Mouse (Mus musculus): Measurements from ENCODE around the gene Klf1. TPM values are rescaled to one million over a fixed set of nuclear protein-coding genes. Genes with fewer than 3 reads are reported as not detected.

Klf1 gene
- polyA plus RNA-seq, 1 experiment: 0.31 TPM

GRCm38 (mm10) chr8:84913502-84913900, 11.8 kb downstream of the Klf1 start:
- TF ChIP-seq CTCF (IDR thresholded peaks at IDR 0.05; ENCODE audit: borderline replicate concordance, insufficient read depth, low read depth, low read length): no peak
- no peak for TF ChIP-seq POLR2A (IDR thresholded peaks at IDR 0.05; ENCODE audit: borderline replicate concordance, insufficient read depth, low read length)
- 9% methylated on average over 9 of the region's 9 CpGs for WGBS
- peaks cover 38% of the 10 kb centered on the region for H3K4me1 ChIP-seq (ENCODE audit: control insufficient read depth, insufficient read depth, low read length)
- DNase-seq: no peak
- H3K27me3 ChIP-seq (ENCODE audit: control insufficient read depth, insufficient read depth, low read length): no peaks in the 10 kb centered on the region
- H3K27ac ChIP-seq (ENCODE audit: insufficient read depth, low read length): peak overlapping the region; percentile 44; the same call in 1 of the 2 replicates
- H3K4me3 ChIP-seq (replicated peaks; ENCODE audit: insufficient read depth, low read depth, low read length): peak overlapping the region; percentile 55

DNA sequence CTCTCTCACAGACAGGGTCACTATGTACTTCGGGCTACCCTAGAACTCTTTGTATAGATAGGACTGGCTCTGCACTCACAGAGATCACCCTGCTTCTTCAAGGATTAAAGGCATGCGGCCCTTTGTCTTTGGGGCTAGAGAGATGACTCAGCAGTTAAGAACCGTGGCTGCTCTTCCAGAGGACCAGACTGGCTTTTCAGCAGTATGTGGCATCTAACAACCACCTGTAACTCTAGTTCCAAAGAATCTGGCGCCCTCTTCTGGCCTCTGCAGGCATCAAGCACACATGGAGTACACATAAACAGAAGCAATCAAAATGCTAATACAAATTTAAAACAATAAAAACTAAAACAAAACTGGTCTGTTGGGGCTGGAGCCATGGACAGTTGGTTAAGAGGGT, 12.2 kb downstream of the Klf1 start:
- H3K27me3 ChIP-seq (ENCODE audit: control insufficient read depth, insufficient read depth, low read length): no peaks in the 10 kb centered on the region
- WGBS: 34% methylated on average over 4 of the region's 4 CpGs
- H3K4me3 ChIP-seq (replicated peaks; ENCODE audit: insufficient read depth, low read depth, low read length): peak overlapping the region; percentile 25
- DNase-seq: peak in 1 of 2 experiments; percentile 49
- TF ChIP-seq POLR2A (IDR thresholded peaks at IDR 0.05; ENCODE audit: borderline replicate concordance, insufficient read depth, low read length) (no peak), CTCF (IDR thresholded peaks at IDR 0.05; ENCODE audit: borderline replicate concordance, insufficient read depth, low read depth, low read length) (peak; percentile 41; the same call in 1 of the 2 replicates)
- H3K27ac ChIP-seq (ENCODE audit: insufficient read depth, low read length): peak overlapping the region; percentile 44; the same call in 1 of the 2 replicates
- peaks cover 38% of the 10 kb centered on the region for H3K4me1 ChIP-seq (ENCODE audit: control insufficient read depth, insufficient read depth, low read length)

GRCm38 (mm10) chr8:84915269-84915668, 13.5 kb downstream of the Klf1 start:
- Histone ChIP-seq H3K27me3 (ENCODE audit: control insufficient read depth, insufficient read depth, low read length) (no peaks in the 10 kb centered on the region), H3K4me1 (ENCODE audit: control insufficient read depth, insufficient read depth, low read length) (peaks cover 29% of the 10 kb centered on the region), H3K27ac (ENCODE audit: insufficient read depth, low read length) (no peak overlapping the region), H3K4me3 (replicated peaks; ENCODE audit: insufficient read depth, low read depth, low read length) (no peak overlapping the region)
- no peak for DNase-seq
- no peak for TF ChIP-seq POLR2A (IDR thresholded peaks at IDR 0.05; ENCODE audit: borderline replicate concordance, insufficient read depth, low read length)
- no peak for TF ChIP-seq CTCF (IDR thresholded peaks at IDR 0.05; ENCODE audit: borderline replicate concordance, insufficient read depth, low read depth, low read length)
- 89% methylated on average over 8 of the region's 8 CpGs for WGBS

- WGBS: 32% methylated on average over 20 of the region's 20 CpGs
- no peak for DNase-seq
- no peaks in the 10 kb centered on the region for H3K27me3 ChIP-seq (ENCODE audit: control insufficient read depth, insufficient read depth, low read length)
- H3K27ac ChIP-seq (ENCODE audit: insufficient read depth, low read length): no peak overlapping the region
- TF ChIP-seq CTCF (IDR thresholded peaks at IDR 0.05; ENCODE audit: borderline replicate concordance, insufficient read depth, low read depth, low read length): no peak
- no peak for TF ChIP-seq POLR2A (IDR thresholded peaks at IDR 0.05; ENCODE audit: borderline replicate concordance, insufficient read depth, low read length)
- H3K4me1 ChIP-seq (ENCODE audit: control insufficient read depth, insufficient read depth, low read length): peaks cover 7% of the 10 kb centered on the region
- H3K4me3 ChIP-seq (replicated peaks; ENCODE audit: insufficient read depth, low read depth, low read length): no peak overlapping the region
These were observed 16.1 kb downstream of the Klf1 start for GRCm38 (mm10) chr8:84917781-84918180.

DNA sequence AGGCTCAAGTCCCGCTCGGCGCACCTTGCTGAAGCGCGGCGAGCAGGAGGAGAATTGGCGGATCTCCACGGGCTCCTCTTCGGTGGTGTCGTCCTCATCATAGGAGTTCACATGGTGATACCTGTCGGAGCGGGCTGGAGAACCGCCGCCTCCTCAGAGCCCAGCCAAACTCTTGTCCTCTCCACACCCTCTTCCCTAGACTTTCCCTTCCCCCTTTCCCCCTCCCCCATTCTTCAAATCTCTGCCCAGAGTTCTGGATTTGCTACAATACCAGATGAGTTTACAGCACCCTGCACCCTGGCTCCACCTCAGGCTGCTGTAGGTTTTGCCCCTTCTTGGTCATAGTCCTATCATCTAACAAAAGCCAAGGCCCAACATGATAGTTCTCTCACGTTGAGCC, 16.9 kb downstream of the Klf1 start:
- no peak overlapping the region for H3K27ac ChIP-seq (ENCODE audit: insufficient read depth, low read length)
- no peak for DNase-seq
- H3K4me1 ChIP-seq (ENCODE audit: control insufficient read depth, insufficient read depth, low read length): peaks cover 4% of the 10 kb centered on the region; the same call in 1 of the 2 replicates
- H3K27me3 ChIP-seq (ENCODE audit: control insufficient read depth, insufficient read depth, low read length): no peaks in the 10 kb centered on the region
- TF ChIP-seq CTCF (IDR thresholded peaks at IDR 0.05; ENCODE audit: borderline replicate concordance, insufficient read depth, low read depth, low read length) (no peak), POLR2A (IDR thresholded peaks at IDR 0.05; ENCODE audit: borderline replicate concordance, insufficient read depth, low read length) (no peak)
- WGBS: 88% methylated on average over 15 of the region's 15 CpGs
- no peak overlapping the region for H3K4me3 ChIP-seq (replicated peaks; ENCODE audit: insufficient read depth, low read depth, low read length)

- Histone ChIP-seq H3K4me3 (replicated peaks; ENCODE audit: insufficient read depth, low read depth, low read length) (no peak overlapping the region), H3K4me1 (ENCODE audit: control insufficient read depth, insufficient read depth, low read length) (0 out of 2 replicates have a peak, but pooled peaks cover 4% of the 10 kb centered on the region), H3K27ac (ENCODE audit: insufficient read depth, low read length) (no peak overlapping the region), H3K27me3 (ENCODE audit: control insufficient read depth, insufficient read depth, low read length) (no peaks in the 10 kb centered on the region)
- TF ChIP-seq POLR2A (IDR thresholded peaks at IDR 0.05; ENCODE audit: borderline replicate concordance, insufficient read depth, low read length): no peak
- TF ChIP-seq CTCF (IDR thresholded peaks at IDR 0.05; ENCODE audit: borderline replicate concordance, insufficient read depth, low read depth, low read length): no peak
- WGBS: 74% methylated on average over 2 of the region's 2 CpGs
- DNase-seq: no peak
These were observed 19.9 kb downstream of the Klf1 start for GRCm38 (mm10) chr8:84921596-84921995.

DNA sequence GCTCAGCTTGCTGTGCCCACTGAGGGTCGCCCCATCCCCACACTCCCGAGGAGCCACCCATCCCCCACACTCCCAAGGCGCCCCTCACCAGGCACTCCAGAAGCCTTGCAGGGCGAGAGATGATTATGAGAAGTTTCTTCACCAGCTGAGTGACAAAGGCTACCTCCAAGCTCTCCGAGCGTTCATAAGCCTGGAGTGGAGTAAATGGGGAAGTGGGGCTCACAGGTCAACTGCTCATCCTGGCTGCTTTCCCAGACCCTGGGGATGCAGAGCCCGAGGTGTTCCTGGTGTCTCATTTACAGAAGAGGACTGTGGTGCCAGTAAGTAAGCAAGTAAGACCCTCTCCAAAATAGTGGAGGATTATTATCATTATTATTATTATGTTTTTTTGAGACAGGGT, 23.8 kb downstream of the Klf1 start:
- DNase-seq: no peak
- WGBS: 63% methylated on average over 7 of the region's 7 CpGs
- TF ChIP-seq POLR2A (IDR thresholded peaks at IDR 0.05; ENCODE audit: borderline replicate concordance, insufficient read depth, low read length) (no peak), CTCF (IDR thresholded peaks at IDR 0.05; ENCODE audit: borderline replicate concordance, insufficient read depth, low read depth, low read length) (no peak)
- no peak overlapping the region for H3K27ac ChIP-seq (ENCODE audit: insufficient read depth, low read length)
- peaks cover 11% of the 10 kb centered on the region for H3K4me1 ChIP-seq (ENCODE audit: control insufficient read depth, insufficient read depth, low read length)
- H3K4me3 ChIP-seq (replicated peaks; ENCODE audit: insufficient read depth, low read depth, low read length): no peak overlapping the region
- no peaks in the 10 kb centered on the region for H3K27me3 ChIP-seq (ENCODE audit: control insufficient read depth, insufficient read depth, low read length)

DNA sequence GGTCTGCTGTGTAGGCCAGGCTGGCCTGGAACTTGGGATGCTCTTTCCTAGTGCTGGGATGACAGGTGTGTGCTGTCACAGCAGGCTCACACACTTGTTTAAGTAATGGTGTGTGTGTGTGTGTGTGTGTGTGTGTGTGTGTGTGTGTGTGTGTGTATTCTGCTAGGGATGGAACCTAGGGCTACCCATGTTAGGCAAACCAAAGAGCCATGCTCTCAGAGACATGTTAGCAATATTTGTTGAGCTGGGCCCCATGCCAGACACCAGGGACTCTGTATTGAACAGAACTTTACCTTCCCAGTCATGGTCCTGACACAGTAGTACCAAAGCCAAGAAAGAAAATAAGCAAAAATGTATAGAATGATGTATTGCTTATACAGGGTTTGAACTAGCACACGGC, 25.8 kb downstream of the Klf1 start:
- DNase-seq: no peak
- H3K27ac ChIP-seq (ENCODE audit: insufficient read depth, low read length): no peak overlapping the region
- H3K27me3 ChIP-seq (ENCODE audit: control insufficient read depth, insufficient read depth, low read length): no peaks in the 10 kb centered on the region
- no peak overlapping the region for H3K4me3 ChIP-seq (replicated peaks; ENCODE audit: insufficient read depth, low read depth, low read length)
- 90% methylated on average over 1 of the region's 1 CpGs for WGBS
- peaks cover 11% of the 10 kb centered on the region for H3K4me1 ChIP-seq (ENCODE audit: control insufficient read depth, insufficient read depth, low read length)
- TF ChIP-seq POLR2A (IDR thresholded peaks at IDR 0.05; ENCODE audit: borderline replicate concordance, insufficient read depth, low read length): no peak
- TF ChIP-seq CTCF (IDR thresholded peaks at IDR 0.05; ENCODE audit: borderline replicate concordance, insufficient read depth, low read depth, low read length): no peak

Measured in cerebellum, adult 2 months (tissue).